Mouse (Mus musculus): ENCODE data around the gene Serpind1. TPM values are rescaled to one million over a fixed set of nuclear protein-coding genes. Genes with fewer than 3 reads are reported as not detected.
A peak's percentile ranks its signal among the peaks of the same experiment; 100 is the strongest.

The Serpind1 gene
- 0.16 TPM for polyA plus RNA-seq (2012; fragmentation: generic; extraction: Trizol)
- long read RNA-seq, experiment 1, partial matches to known transcripts: 2 of 2 reads
- long read RNA-seq, experiment 1, other reads (novel, unspliced or antisense): 0 of 2 reads
- long read RNA-seq, experiment 2: 0 reads

GRCm38 (mm10) chr16:17331116-17331515 lies at the start of gene Serpind1:
TSS of gene Serpind1 (plus strand) at chr16:17331371.
- Histone ChIP-seq H3K27me3 (ENCODE audit: control insufficient read depth, insufficient read depth, insufficient read length) (no peaks in the 10 kb centered on the region), H3ac (ENCODE audit: control insufficient read depth, insufficient read length, low read depth) (no peak within 1 kb of the TSS), H3K4me3 (ENCODE audit: insufficient read depth, poor library complexity, severe bottlenecking) (no peak within 1 kb of the TSS), H3K79me2 (ENCODE audit: control insufficient read depth, insufficient read depth) (no peaks in the 10 kb centered on the region), H3K79me3 (ENCODE audit: low read depth) (no peaks in the 10 kb centered on the region), H3K36me3 (ENCODE audit: control insufficient read depth, insufficient read depth) (no peaks in the 10 kb centered on the region)
- TF ChIP-seq MAX (IDR thresholded peaks at IDR 0.05) (no peak), CEBPB (IDR thresholded peaks at IDR 0.05; ENCODE audit: low read depth) (no peak), MYOG (IDR thresholded peaks at IDR 0.05; ENCODE audit: control insufficient read depth, extremely low read depth, insufficient read length) (no peak), CTCF (IDR thresholded peaks at IDR 0.05; ENCODE audit: control insufficient read depth, insufficient read depth, insufficient read length) (no peak)

DNA sequence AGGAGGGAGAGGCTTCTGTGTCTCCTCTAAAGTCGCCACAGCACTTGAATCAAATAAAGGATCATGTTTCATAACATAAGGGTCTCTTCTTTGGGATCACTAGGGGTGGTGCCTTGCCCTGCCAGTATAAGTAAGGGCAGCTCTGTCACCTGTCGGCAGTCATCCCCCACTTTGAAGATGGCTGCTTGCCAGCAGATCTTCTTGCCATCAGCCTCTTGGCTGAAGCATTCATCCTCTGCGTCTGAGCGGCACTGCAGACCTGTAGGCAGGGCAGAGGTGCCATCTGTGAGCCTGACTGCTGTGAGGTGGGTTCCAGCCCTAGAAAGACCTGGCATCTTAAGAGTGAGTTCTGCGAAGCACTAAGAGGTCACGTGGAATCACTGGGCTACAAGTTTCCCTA lies 48.0 kb upstream of the Serpind1 start:
- TF ChIP-seq USF1 (IDR thresholded peaks at IDR 0.05; ENCODE audit: low read depth) (no peak), MYOG (IDR thresholded peaks at IDR 0.05; ENCODE audit: control insufficient read depth, extremely low read depth, insufficient read length) (no peak), MYOD1 (IDR thresholded peaks at IDR 0.05; ENCODE audit: control insufficient read depth, insufficient read length, low read depth) (no peak), FOSL1 (IDR thresholded peaks at IDR 0.05; ENCODE audit: insufficient read depth, low read length, poor library complexity, severe bottlenecking) (no peak), MAX (IDR thresholded peaks at IDR 0.05) (no peak), CTCF (IDR thresholded peaks at IDR 0.05; ENCODE audit: control insufficient read depth, insufficient read depth, insufficient read length) (no peak), CEBPB (IDR thresholded peaks at IDR 0.05; ENCODE audit: low read depth) (no peak)
- H3K79me2 ChIP-seq (ENCODE audit: control insufficient read depth, insufficient read depth): no peaks in the 10 kb centered on the region
- H3K4me3 ChIP-seq (ENCODE audit: insufficient read depth, poor library complexity, severe bottlenecking): no peak overlapping the region
- H3ac ChIP-seq (ENCODE audit: control insufficient read depth, insufficient read length, low read depth): no peak overlapping the region
- H3K79me3 ChIP-seq (ENCODE audit: low read depth): no peaks in the 10 kb centered on the region
- peaks cover 11% of the 10 kb centered on the region for H3K36me3 ChIP-seq (ENCODE audit: control insufficient read depth, insufficient read depth)
- H3K27me3 ChIP-seq (ENCODE audit: control insufficient read depth, insufficient read depth, insufficient read length): no peaks in the 10 kb centered on the region

DNA sequence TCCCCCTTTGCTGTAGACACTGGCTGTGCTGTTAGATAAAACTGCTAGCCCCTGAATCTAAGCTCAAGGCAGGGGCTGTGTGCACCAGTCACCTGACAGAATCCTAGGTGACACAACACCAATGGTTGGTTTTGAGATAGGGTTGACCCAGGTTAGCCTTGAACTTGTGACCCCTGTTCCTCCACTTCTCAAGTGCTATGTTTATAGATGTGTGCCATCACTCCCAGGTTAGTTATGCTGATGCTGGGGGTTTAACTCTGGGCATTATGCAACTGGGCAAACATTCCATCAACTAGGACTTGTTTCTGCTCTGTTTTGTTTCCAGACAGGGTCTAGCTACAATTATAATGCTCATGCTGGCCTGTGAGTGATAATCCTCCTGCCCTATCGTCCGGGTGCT lies 44.1 kb upstream of the Serpind1 start:
- H3K36me3 ChIP-seq (ENCODE audit: control insufficient read depth, insufficient read depth): peaks cover 17% of the 10 kb centered on the region
- TF ChIP-seq MYOD1 (IDR thresholded peaks at IDR 0.05; ENCODE audit: control insufficient read depth, insufficient read length, low read depth) (no peak), MAX (IDR thresholded peaks at IDR 0.05) (no peak), FOSL1 (IDR thresholded peaks at IDR 0.05; ENCODE audit: insufficient read depth, low read length, poor library complexity, severe bottlenecking) (no peak), CTCF (IDR thresholded peaks at IDR 0.05; ENCODE audit: control insufficient read depth, insufficient read depth, insufficient read length) (no peak), MYOG (IDR thresholded peaks at IDR 0.05; ENCODE audit: control insufficient read depth, extremely low read depth, insufficient read length) (no peak), CEBPB (IDR thresholded peaks at IDR 0.05; ENCODE audit: low read depth) (no peak), USF1 (IDR thresholded peaks at IDR 0.05; ENCODE audit: low read depth) (no peak)
- H3K79me2 ChIP-seq (ENCODE audit: control insufficient read depth, insufficient read depth): no peaks in the 10 kb centered on the region
- H3K79me3 ChIP-seq (ENCODE audit: low read depth): no peaks in the 10 kb centered on the region
- no peaks in the 10 kb centered on the region for H3K27me3 ChIP-seq (ENCODE audit: control insufficient read depth, insufficient read depth, insufficient read length)
- H3ac ChIP-seq (ENCODE audit: control insufficient read depth, insufficient read length, low read depth): no peak overlapping the region
- H3K4me3 ChIP-seq (ENCODE audit: insufficient read depth, poor library complexity, severe bottlenecking): no peak overlapping the region

DNA sequence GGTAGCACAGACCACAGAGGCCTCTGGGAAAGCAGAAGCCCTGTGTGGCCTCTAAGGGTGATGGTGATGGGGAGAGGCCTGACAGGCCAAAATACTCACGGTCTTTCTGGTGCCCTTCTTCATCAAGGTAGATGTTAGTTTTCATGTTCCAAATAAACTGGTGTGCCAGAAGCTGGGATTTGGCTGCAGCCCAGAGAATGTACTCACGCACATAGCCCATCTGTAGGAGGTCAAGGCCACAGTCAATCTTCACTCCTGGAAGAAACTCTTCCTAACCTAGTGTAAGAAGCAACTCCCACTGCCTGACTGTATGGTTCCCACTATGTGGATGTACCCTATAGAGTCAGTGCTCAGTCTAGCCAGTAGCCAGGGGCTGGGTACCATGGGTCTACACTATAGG lies 40.2 kb upstream of the Serpind1 start:
- peaks cover 17% of the 10 kb centered on the region for H3K36me3 ChIP-seq (ENCODE audit: control insufficient read depth, insufficient read depth)
- H3K79me2 ChIP-seq (ENCODE audit: control insufficient read depth, insufficient read depth): no peaks in the 10 kb centered on the region
- H3K4me3 ChIP-seq (ENCODE audit: insufficient read depth, poor library complexity, severe bottlenecking): no peak overlapping the region
- H3K27me3 ChIP-seq (ENCODE audit: control insufficient read depth, insufficient read depth, insufficient read length): no peaks in the 10 kb centered on the region
- no peaks in the 10 kb centered on the region for H3K79me3 ChIP-seq (ENCODE audit: low read depth)
- TF ChIP-seq CTCF (IDR thresholded peaks at IDR 0.05; ENCODE audit: control insufficient read depth, insufficient read depth, insufficient read length) (no peak), MAX (IDR thresholded peaks at IDR 0.05) (no peak), FOSL1 (IDR thresholded peaks at IDR 0.05; ENCODE audit: insufficient read depth, low read length, poor library complexity, severe bottlenecking) (no peak), CEBPB (IDR thresholded peaks at IDR 0.05; ENCODE audit: low read depth) (no peak), USF1 (IDR thresholded peaks at IDR 0.05; ENCODE audit: low read depth) (no peak), MYOG (IDR thresholded peaks at IDR 0.05; ENCODE audit: control insufficient read depth, extremely low read depth, insufficient read length) (no peak), MYOD1 (IDR thresholded peaks at IDR 0.05; ENCODE audit: control insufficient read depth, insufficient read length, low read depth) (no peak)
- H3ac ChIP-seq (ENCODE audit: control insufficient read depth, insufficient read length, low read depth): no peak overlapping the region

DNA sequence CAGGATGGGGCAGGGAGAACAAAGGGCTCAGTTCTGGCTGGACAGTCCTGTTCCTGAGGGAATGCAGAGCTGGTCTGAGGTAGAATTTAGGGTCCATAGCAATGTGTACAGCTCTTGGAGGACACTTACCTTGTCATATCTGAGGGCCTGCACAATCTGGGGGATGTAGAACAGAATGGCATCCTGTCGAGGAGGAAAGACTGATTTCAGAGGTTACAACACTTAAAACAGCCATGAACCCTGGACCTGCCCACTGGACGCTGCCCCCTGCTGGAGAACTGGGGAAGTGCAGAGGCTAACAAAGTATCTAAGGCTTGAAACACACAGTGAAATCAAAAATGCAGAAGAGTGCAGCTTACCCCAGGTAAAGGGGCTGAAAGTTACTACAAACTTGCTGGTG lies 38.4 kb upstream of the Serpind1 start:
- Histone ChIP-seq H3K79me2 (ENCODE audit: control insufficient read depth, insufficient read depth) (no peaks in the 10 kb centered on the region), H3K79me3 (ENCODE audit: low read depth) (no peaks in the 10 kb centered on the region), H3ac (ENCODE audit: control insufficient read depth, insufficient read length, low read depth) (no peak overlapping the region), H3K4me3 (ENCODE audit: insufficient read depth, poor library complexity, severe bottlenecking) (no peak overlapping the region), H3K36me3 (ENCODE audit: control insufficient read depth, insufficient read depth) (peaks cover 28% of the 10 kb centered on the region), H3K27me3 (ENCODE audit: control insufficient read depth, insufficient read depth, insufficient read length) (no peaks in the 10 kb centered on the region)
- peak; percentile 62 for TF ChIP-seq CTCF (IDR thresholded peaks at IDR 0.05; ENCODE audit: control insufficient read depth, insufficient read depth, insufficient read length)
- TF ChIP-seq MAX (IDR thresholded peaks at IDR 0.05): no peak
- no peak for TF ChIP-seq MYOG (IDR thresholded peaks at IDR 0.05; ENCODE audit: control insufficient read depth, extremely low read depth, insufficient read length)
- TF ChIP-seq FOSL1 (IDR thresholded peaks at IDR 0.05; ENCODE audit: insufficient read depth, low read length, poor library complexity, severe bottlenecking): no peak

DNA sequence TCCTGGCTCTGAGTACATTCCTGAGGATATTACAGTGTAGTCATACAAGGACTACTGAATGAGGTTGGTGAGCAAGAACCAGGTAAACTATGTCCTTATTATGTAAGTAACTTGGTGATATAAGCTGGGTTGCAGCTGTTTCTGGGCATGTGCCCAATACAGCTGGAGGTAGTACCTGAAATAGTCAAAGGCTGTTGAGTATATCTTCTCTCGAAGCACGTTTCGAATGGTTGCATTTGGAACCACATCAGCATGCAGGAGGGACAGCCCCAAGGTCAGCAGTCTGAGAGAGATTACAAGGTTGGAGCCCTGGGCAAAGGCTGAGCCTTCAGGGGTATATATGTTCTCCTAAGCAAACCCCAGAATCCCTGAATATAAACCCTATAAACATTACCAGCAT lies 30.4 kb upstream of the Serpind1 start:
- H3K36me3 ChIP-seq (ENCODE audit: control insufficient read depth, insufficient read depth): peaks cover 37% of the 10 kb centered on the region
- H3K4me3 ChIP-seq (ENCODE audit: insufficient read depth, poor library complexity, severe bottlenecking): no peak overlapping the region
- H3K79me2 ChIP-seq (ENCODE audit: control insufficient read depth, insufficient read depth): no peaks in the 10 kb centered on the region
- no peak for TF ChIP-seq CTCF (IDR thresholded peaks at IDR 0.05; ENCODE audit: control insufficient read depth, insufficient read depth, insufficient read length)
- TF ChIP-seq CEBPB (IDR thresholded peaks at IDR 0.05; ENCODE audit: low read depth): no peak
- no peak for TF ChIP-seq USF1 (IDR thresholded peaks at IDR 0.05; ENCODE audit: low read depth)
- TF ChIP-seq MYOD1 (IDR thresholded peaks at IDR 0.05; ENCODE audit: control insufficient read depth, insufficient read length, low read depth): no peak
- TF ChIP-seq MYOG (IDR thresholded peaks at IDR 0.05; ENCODE audit: control insufficient read depth, extremely low read depth, insufficient read length): no peak
- no peak for TF ChIP-seq FOSL1 (IDR thresholded peaks at IDR 0.05; ENCODE audit: insufficient read depth, low read length, poor library complexity, severe bottlenecking)
- no peak for TF ChIP-seq MAX (IDR thresholded peaks at IDR 0.05)
- no peak overlapping the region for H3ac ChIP-seq (ENCODE audit: control insufficient read depth, insufficient read length, low read depth)
- H3K27me3 ChIP-seq (ENCODE audit: control insufficient read depth, insufficient read depth, insufficient read length): no peaks in the 10 kb centered on the region
- no peaks in the 10 kb centered on the region for H3K79me3 ChIP-seq (ENCODE audit: low read depth)
